Mouse (Mus musculus) cerebellum, adult 2 months (tissue): ENCODE measurements around the gene Wasf2. TPM values are rescaled to one million over a fixed set of nuclear protein-coding genes. Genes with fewer than 3 reads are reported as not detected.

Source experiments
- DNase-seq, 2 experiments: peaks; one replicate each; pipeline ENCODE4 v3.0.0; 2021
- H3K27ac ChIP-seq: fragments of 200-500 bp; 2 replicates; pipeline ENCODE4 v1.5.1; 2012; ENCODE audit warnings: low read length, control low read depth, inconsistent platforms; ENCODE audit not compliant: insufficient read depth
- H3K27me3 ChIP-seq: fragments of 200-500 bp; 2 replicates; pipeline ENCODE4 v1.6.1; 2012; ENCODE audit warnings: inconsistent platforms, mild to moderate bottlenecking, low read length, moderate library complexity; ENCODE audit not compliant: control insufficient read depth, insufficient read depth
- H3K4me1 ChIP-seq: fragments of 200-500 bp; 2 replicates; pipeline ENCODE4 v1.6.1; 2011; ENCODE audit warnings: low read length; ENCODE audit not compliant: control insufficient read depth, insufficient read depth
- H3K4me3 ChIP-seq: fragments of 200-500 bp; replicated peaks from 2 replicates; pipeline ENCODE3; 2011; ENCODE audit warnings: mild to moderate bottlenecking, low read depth, low read length, control low read depth; ENCODE audit not compliant: insufficient read depth
- CTCF ChIP-seq: fragments of 200-500 bp; IDR thresholded peaks from 2 replicates; pipeline ENCODE4 v1.5.1; 2011; ENCODE audit warnings: low read depth, mild to moderate bottlenecking, control low read depth, low read length, moderate library complexity, borderline replicate concordance; ENCODE audit not compliant: insufficient read depth
- POLR2A ChIP-seq: fragments of 200-500 bp; IDR thresholded peaks from 2 replicates; pipeline ENCODE4 v1.6.1; 2011; ENCODE audit warnings: low read length, control low read depth, borderline replicate concordance; ENCODE audit not compliant: insufficient read depth
- WGBS: fragments of 180-500 bp; shearing (Covaris S2); methylation state at CpG from one replicate; pipeline ENCODE4 v1.1.7; 2018; 5-methylcytosine and 5-hydroxymethylcytosine counted together
- polyA plus RNA-seq: library from polyadenylated mRNA; depleted of rRNA; stranded (reverse); fragments of >200 nt; gene quantifications from 2 replicates; pipeline ENCODE4 v1.2.3, GENCODE M21; 2012

The Wasf2 gene
- polyA plus RNA-seq, 1 experiment = 16.3 TPM

DNA sequence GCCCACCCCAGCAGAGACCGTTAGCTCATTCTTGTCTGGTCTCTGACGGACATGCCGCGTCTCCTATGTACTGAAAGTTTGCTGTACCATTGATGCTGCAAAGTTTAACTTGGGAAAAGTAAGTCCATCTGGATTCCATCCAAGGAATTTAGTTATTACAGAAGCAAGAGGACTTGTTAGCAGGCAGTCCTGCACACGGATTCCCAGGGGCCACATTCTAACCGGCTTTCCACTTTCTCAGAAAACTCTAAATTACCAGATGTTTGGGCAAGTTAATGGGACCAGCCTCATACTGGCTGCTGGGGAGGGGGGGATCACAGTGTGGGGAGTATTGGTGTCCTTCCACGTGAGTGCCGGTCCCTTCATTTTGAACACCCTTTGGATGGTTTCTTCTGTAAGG, 55.6 kb downstream of the Wasf2 start:
- H3K27ac ChIP-seq = no peak overlapping the region
- DNase-seq = no peak
- 83% methylated on average over 8 of the region's 8 CpGs for whole genome bisulfite sequencing
- no peak overlapping the region for H3K4me3 ChIP-seq
- H3K27me3 ChIP-seq = no peaks in the 10 kb centered on the region
- no peak for TF ChIP-seq POLR2A
- TF ChIP-seq CTCF = no peak
- no peaks in the 10 kb centered on the region for H3K4me1 ChIP-seq

DNA sequence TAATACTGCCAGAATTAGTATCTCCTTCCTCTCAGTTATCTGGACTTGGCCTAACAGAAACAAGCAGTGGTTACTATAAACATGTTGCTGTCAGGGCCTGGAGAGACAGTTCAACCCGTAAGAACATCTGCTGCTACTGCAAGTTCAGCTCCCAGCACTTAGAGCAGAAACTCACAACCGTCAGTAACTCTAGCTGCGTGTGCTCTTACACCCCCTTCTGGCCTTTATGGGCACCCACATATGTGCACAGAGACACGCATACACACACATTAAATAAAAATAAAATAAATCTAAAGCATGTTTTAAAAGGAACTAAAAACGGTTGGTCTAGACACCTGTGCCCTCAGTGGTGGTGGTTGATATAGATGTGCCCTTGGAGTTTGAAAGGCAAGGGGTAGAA, 56.6 kb downstream of the Wasf2 start:
- H3K27ac ChIP-seq = no peak overlapping the region
- TF ChIP-seq POLR2A = no peak
- 0 out of 2 replicates have a peak, but pooled peaks have one; percentile 7 for TF ChIP-seq CTCF
- no peaks in the 10 kb centered on the region for H3K27me3 ChIP-seq
- H3K4me1 ChIP-seq = no peaks in the 10 kb centered on the region
- no peak for DNase-seq
- H3K4me3 ChIP-seq = no peak overlapping the region
- 94% methylated on average over 5 of the region's 5 CpGs for WGBS

- no peak for DNase-seq
- H3K4me3 ChIP-seq = no peak overlapping the region
- TF ChIP-seq CTCF (no peak), POLR2A (no peak)
- WGBS = 65% methylated on average over 10 of the region's 10 CpGs
- H3K27ac ChIP-seq = no peak overlapping the region
- H3K4me1 ChIP-seq = no peaks in the 10 kb centered on the region
- H3K27me3 ChIP-seq = no peaks in the 10 kb centered on the region
Measured at GRCm38 (mm10) chr4:133189396-133189795, 59.1 kb downstream of the Wasf2 start.

GRCm38 (mm10) chr4:133194482-133194881, 64.2 kb downstream of the Wasf2 start:
- no peak overlapping the region for H3K27ac ChIP-seq
- H3K4me1 ChIP-seq = peaks cover 18% of the 10 kb centered on the region
- no peak for TF ChIP-seq CTCF
- no peak overlapping the region for H3K4me3 ChIP-seq
- H3K27me3 ChIP-seq = no peaks in the 10 kb centered on the region
- WGBS = 85% methylated on average over 11 of the region's 11 CpGs
- no peak for DNase-seq

GRCm38 (mm10) chr4:133195014-133195413, 64.7 kb downstream of the Wasf2 start:
- Histone ChIP-seq H3K4me3 (no peak overlapping the region), H3K27me3 (no peaks in the 10 kb centered on the region), H3K4me1 (peaks cover 18% of the 10 kb centered on the region), H3K27ac (no peak overlapping the region)
- DNase-seq = no peak
- TF ChIP-seq POLR2A (no peak), CTCF (no peak)
- WGBS = 77% methylated on average over 4 of the region's 4 CpGs

DNA sequence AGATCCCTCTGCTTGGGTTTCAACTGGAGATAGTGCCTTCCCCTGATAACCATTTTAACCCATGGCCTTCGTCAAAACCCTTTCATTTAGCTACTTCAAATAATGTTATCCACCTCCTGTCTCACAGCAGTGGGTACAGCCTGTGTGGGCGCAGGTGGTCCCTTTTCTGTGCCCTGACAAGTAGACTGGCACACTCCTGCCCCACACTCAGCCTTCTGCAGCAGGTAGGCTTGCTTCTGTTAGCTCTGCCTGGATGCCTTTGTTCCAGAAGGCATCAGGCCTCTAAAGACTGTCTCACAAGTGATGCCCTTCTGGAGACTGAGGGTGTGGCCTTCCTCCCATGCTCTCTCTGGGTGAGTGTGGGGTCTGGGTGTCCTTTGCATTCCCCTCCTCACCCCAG, 65.8 kb downstream of the Wasf2 start:
- Histone ChIP-seq H3K27ac (no peak overlapping the region), H3K4me1 (peaks cover 28% of the 10 kb centered on the region), H3K27me3 (no peaks in the 10 kb centered on the region), H3K4me3 (no peak overlapping the region)
- no peak for DNase-seq
- WGBS = 94% methylated on average over 2 of the region's 2 CpGs
- TF ChIP-seq POLR2A = no peak
- no peak for TF ChIP-seq CTCF

DNA sequence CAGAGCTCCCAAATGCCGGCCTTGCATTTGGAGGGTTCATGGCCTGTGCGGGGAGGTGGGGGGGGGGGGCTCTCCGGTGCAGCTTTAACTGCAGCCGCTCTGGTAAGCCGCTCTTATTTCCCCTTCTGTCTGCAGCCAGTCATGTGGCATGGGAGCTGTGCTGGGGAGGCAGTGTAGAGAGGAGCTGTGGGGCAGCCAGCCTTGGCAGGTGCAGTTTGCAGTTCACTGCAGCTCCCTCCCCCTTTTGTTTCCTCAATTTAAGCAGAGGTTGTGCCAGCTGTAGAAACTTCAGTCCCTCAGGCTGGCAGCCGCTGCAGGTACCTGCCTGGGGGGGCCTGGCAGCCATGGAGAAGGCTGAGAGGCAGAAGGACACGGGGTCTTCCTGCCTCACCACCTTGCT, 66.5 kb downstream of the Wasf2 start:
- H3K4me1 ChIP-seq = peaks cover 35% of the 10 kb centered on the region
- 32% methylated on average over 7 of the region's 7 CpGs for WGBS

DNA sequence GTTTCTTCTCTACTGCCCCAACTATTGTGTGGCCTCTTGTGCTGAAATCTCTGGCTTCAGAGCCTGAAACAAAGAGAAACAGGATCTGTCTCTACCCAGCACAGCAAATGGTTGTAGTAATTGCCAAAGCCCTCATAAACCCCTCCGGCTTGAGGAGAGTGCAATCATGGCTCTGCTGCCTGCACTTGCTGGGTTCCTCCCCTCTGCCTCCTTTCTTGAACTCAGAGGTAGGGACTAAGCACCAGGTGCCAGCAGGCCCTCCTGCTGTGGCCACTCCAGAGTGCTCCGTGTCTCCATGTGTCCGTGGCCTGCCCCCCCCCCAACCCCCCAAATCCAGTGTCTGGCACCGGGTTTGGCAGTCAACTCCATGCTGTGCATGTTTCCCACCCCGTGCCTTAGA, 67.0 kb downstream of the Wasf2 start:
- no peak for DNase-seq
- WGBS = 8% methylated on average over 5 of the region's 5 CpGs
- no peak for TF ChIP-seq POLR2A
- TF ChIP-seq CTCF = no peak
- H3K4me3 ChIP-seq = no peak overlapping the region
- H3K4me1 ChIP-seq = peaks cover 36% of the 10 kb centered on the region
- 0 out of 2 replicates have a peak overlapping the region, but pooled peaks have one; percentile 34 for H3K27ac ChIP-seq
- no peaks in the 10 kb centered on the region for H3K27me3 ChIP-seq

More for the DNA sequence above, 66.5 kb downstream of the Wasf2 start:
- H3K27me3 ChIP-seq = no peaks in the 10 kb centered on the region
- 0 out of 2 replicates have a peak overlapping the region, but pooled peaks have one; percentile 34 for H3K27ac ChIP-seq
- no peak for TF ChIP-seq CTCF
- TF ChIP-seq POLR2A = no peak
- no peak overlapping the region for H3K4me3 ChIP-seq
- DNase-seq = no peak
